Mouse (Mus musculus) midbrain, embryonic 14.5 days (tissue): ENCODE data around the gene Gm20604. TPM values are rescaled to one million over a fixed set of nuclear protein-coding genes. Genes with fewer than 3 reads are reported as not detected.

Experiments used
- polyA plus RNA-seq: library from polyadenylated mRNA; unstranded; fragments of >200 nt; fragmentation: Nextera tagmentation; extraction: Ambion mirVana; gene quantifications from 2 replicates; pipeline ENCODE4 v1.2.1, GENCODE M21; 2014

Gm20604 gene
- polyA plus RNA-seq, 1 experiment from 2014 or later = 47.3 TPM

Other genes starting within 250 kb of the Gm20604 start
- 92.7 and 116 TPM in 2 replicates for gene Chga, start 203.7 kb downstream of the Gm20604 start, polyA plus RNA-seq
- gene Itpk1, start 53.7 kb downstream of the Gm20604 start, polyA plus RNA-seq = 24.0 and 30.1 TPM in 2 replicates
- gene Moap1, start 15.0 kb downstream of the Gm20604 start, polyA plus RNA-seq = 60.0 and 63.6 TPM in 2 replicates
- gene Tmem251, start 14.9 kb downstream of the Gm20604 start, polyA plus RNA-seq = 13.0 and 13.2 TPM in 2 replicates
- gene Gm28051, start 907 bp downstream of the Gm20604 start, polyA plus RNA-seq = not detected in 2 replicates
- gene Gon7, start 869 bp downstream of the Gm20604 start, polyA plus RNA-seq = 44.9 and 51.8 TPM in 2 replicates
- 32.6 and 47.1 TPM in 2 replicates for gene Ubr7, start 705 bp downstream of the Gm20604 start, polyA plus RNA-seq
- gene Btbd7, start 119.8 kb upstream of the Gm20604 start, polyA plus RNA-seq = 19.1 and 20.5 TPM in 2 replicates
- gene Cox8c, start 140.6 kb upstream of the Gm20604 start, polyA plus RNA-seq = not detected in 2 replicates
- 13.6 and 15.4 TPM in 2 replicates for gene Unc79, start 190.2 kb upstream of the Gm20604 start, polyA plus RNA-seq